Mouse (Mus musculus): Measurements from ENCODE around the gene Adcy4. TPM values are rescaled to one million over a fixed set of nuclear protein-coding genes. Genes with fewer than 3 reads are reported as not detected.

Adcy4 gene
- total and polyA plus RNA-seq, 3 experiments = 0.05 to 0.16 TPM; not detected in 1

DNA sequence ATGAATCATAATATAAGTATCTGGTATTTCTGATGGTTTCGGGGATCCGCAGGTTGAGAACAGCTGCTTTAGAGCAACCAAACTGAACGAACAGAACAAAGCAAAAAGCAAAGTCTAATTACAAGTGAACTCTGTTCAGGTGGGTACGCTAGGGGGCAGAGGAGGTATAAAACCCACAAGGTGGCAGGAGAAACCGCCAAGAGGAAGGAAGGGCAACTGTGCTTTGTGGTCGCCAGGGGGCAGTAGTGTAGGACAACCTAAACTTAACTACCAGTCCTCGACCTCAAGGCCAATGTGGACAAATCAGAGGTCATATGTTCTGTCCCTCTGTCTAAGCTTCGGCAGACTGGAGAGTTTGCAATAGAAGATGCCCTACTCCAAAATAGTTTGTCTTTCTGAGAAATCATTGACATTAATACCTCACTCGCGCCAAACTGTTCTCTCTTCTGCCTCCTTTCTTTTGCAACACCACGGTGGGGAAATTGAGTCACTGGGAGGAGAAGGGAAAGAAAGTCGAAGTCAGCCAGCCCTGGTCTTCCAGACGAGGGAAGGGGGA is 38.6 kb upstream of the Adcy4 start:
- Histone ChIP-seq H3K9me3 (replicated peaks) (no peaks in the 10 kb centered on the region), H3K4me1 (ENCODE audit: insufficient read depth, low read depth, low read length) (peaks cover 21% of the 10 kb centered on the region), H3K27me3 (ENCODE audit: insufficient read depth, low read length) (peaks cover 74% of the 10 kb centered on the region), H3K4me3 (ENCODE audit: low read depth, low read length) (peak overlapping the region; percentile 70; the same call in 1 of the 2 replicates), H3K36me3 (replicated peaks) (no peaks in the 10 kb centered on the region)
- DNase-seq (ENCODE audit: low spot score) = peak; percentile 56
- no peak; the same call in 1 of the 2 replicates for ATAC-seq (ENCODE audit: extremely low read depth, insufficient number of reproducible peaks, low FRiP score, poor library complexity, severe bottlenecking)
- TF ChIP-seq GATA1 (IDR thresholded peaks at IDR 0.05; ENCODE audit: borderline replicate concordance, low read length) (no peak), CTCF (IDR thresholded peaks at IDR 0.05; ENCODE audit: low read depth, low read length) (peak; percentile 87)

DNA sequence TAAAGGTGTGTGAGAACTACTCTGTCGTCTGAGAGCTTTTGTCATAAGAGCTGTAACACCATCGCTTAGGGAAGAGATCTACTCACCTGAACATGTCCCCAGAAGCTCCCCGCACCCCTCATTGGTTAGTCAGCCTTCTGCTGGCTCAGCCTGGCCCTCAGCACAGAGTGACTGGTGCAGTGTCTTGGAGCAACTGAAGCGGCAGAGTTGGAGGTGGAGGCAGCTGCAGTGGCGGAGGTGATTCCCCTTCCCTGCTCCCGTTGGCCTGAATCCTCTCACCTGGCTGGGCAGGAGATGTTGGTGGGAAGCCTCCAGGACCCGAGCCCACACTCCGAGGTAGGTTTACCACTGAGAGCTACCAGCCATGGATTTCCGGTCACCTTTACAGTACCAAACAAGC is 36.7 kb upstream of the Adcy4 start:
- H3K4me1 ChIP-seq (ENCODE audit: insufficient read depth, low read depth, low read length) = peaks cover 21% of the 10 kb centered on the region
- no peak for ATAC-seq (ENCODE audit: extremely low read depth, insufficient number of reproducible peaks, low FRiP score, poor library complexity, severe bottlenecking)
- no peaks in the 10 kb centered on the region for H3K36me3 ChIP-seq (replicated peaks)

DNA sequence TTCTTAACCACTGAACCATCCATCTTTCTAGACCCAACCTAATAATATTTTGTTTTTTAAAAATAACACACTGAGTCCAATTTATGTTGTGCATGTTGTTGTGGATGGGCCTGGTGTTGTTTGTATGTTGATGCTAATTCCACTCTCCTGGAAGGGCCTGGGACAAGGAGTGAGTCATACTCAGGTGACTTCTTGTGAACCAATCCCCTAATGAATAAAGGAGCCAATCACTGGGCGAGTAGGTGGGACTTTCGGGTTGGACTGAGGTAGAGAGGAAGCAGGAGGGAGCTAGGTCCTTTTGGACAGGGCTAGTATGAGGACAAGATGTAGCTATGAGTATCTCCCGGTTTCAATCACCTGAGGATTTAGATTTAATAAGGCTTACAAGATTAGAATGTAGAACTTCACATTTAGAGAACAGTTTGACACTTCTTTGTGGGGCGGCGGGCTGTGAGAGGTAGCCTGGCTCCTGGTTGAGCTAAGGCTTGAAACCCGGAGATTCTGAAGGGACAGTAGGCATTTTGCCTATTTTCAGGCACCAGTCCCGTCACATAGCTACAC is 36.0 kb upstream of the Adcy4 start:
- H3K36me3 ChIP-seq (replicated peaks) = no peaks in the 10 kb centered on the region
- H3K4me1 ChIP-seq (ENCODE audit: insufficient read depth, low read depth, low read length) = peaks cover 21% of the 10 kb centered on the region
- H3K27me3 ChIP-seq (ENCODE audit: insufficient read depth, low read length) = peaks cover 69% of the 10 kb centered on the region
- no peak overlapping the region for H3K4me3 ChIP-seq (ENCODE audit: low read depth, low read length)
- DNase-seq (ENCODE audit: low spot score) = no peak
- no peaks in the 10 kb centered on the region for H3K9me3 ChIP-seq (replicated peaks)
- no peak for ATAC-seq (ENCODE audit: extremely low read depth, insufficient number of reproducible peaks, low FRiP score, poor library complexity, severe bottlenecking)
- TF ChIP-seq GATA2 (IDR thresholded peaks at IDR 0.05; ENCODE audit: borderline replicate concordance, low read depth, low read length) (no peak), POLR2AphosphoS5 (IDR thresholded peaks at IDR 0.05; ENCODE audit: insufficient replicate concordance, low read depth, low read length) (no peak), GATA1 (IDR thresholded peaks at IDR 0.05; ENCODE audit: borderline replicate concordance, low read length) (no peak)

More for the DNA sequence above, 36.7 kb upstream of the Adcy4 start:
- peaks cover 71% of the 10 kb centered on the region for H3K27me3 ChIP-seq (ENCODE audit: insufficient read depth, low read length)
- no peak for DNase-seq (ENCODE audit: low spot score)
- no peak overlapping the region for H3K4me3 ChIP-seq (ENCODE audit: low read depth, low read length)
- H3K9me3 ChIP-seq (replicated peaks) = no peaks in the 10 kb centered on the region
- TF ChIP-seq GATA1 (IDR thresholded peaks at IDR 0.05; ENCODE audit: borderline replicate concordance, low read length) (no peak), POLR2AphosphoS5 (IDR thresholded peaks at IDR 0.05; ENCODE audit: insufficient replicate concordance, low read depth, low read length) (no peak), TAL1 (conservative IDR thresholded peaks at IDR 0.05; ENCODE audit: low read depth, low read length) (no peak)

DNA sequence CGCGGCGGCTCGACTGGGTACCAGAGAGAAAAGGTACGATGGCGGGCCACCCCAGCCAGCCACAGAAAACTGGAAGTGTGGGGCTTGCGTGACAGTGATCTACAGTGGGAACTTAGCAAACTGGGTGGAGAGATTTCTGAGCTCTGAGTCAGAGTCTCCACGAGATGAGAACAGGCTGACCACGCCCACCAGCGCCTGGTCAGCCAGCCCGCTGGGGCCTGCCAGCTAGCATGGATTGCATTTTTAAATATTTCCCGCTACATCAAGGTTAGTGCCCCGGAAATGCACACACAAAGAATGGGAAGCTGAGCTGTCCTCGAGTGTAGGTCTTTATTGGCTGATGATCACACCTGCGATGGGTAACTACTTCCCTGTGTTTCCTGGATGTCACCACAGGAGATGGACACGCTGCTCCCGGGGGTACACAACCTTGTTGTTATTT is 31.4 kb upstream of the Adcy4 start:
- Histone ChIP-seq H3K27me3 (ENCODE audit: insufficient read depth, low read length) (peaks cover 42% of the 10 kb centered on the region), H3K36me3 (replicated peaks) (no peaks in the 10 kb centered on the region), H3K9me3 (replicated peaks) (no peaks in the 10 kb centered on the region), H3K4me3 (ENCODE audit: low read depth, low read length) (no peak overlapping the region), H3K4me1 (ENCODE audit: insufficient read depth, low read depth, low read length) (no peaks in the 10 kb centered on the region)
- DNase-seq (ENCODE audit: low spot score) = no peak
- ATAC-seq (ENCODE audit: extremely low read depth, insufficient number of reproducible peaks, low FRiP score, poor library complexity, severe bottlenecking) = no peak
- TF ChIP-seq TAL1 (conservative IDR thresholded peaks at IDR 0.05; ENCODE audit: low read depth, low read length) (no peak), POLR2AphosphoS5 (IDR thresholded peaks at IDR 0.05; ENCODE audit: insufficient replicate concordance, low read depth, low read length) (no peak), GATA1 (IDR thresholded peaks at IDR 0.05; ENCODE audit: borderline replicate concordance, low read length) (no peak), CTCF (IDR thresholded peaks at IDR 0.05; ENCODE audit: low read depth, low read length) (no peak), GATA2 (IDR thresholded peaks at IDR 0.05; ENCODE audit: borderline replicate concordance, low read depth, low read length) (no peak)

DNA sequence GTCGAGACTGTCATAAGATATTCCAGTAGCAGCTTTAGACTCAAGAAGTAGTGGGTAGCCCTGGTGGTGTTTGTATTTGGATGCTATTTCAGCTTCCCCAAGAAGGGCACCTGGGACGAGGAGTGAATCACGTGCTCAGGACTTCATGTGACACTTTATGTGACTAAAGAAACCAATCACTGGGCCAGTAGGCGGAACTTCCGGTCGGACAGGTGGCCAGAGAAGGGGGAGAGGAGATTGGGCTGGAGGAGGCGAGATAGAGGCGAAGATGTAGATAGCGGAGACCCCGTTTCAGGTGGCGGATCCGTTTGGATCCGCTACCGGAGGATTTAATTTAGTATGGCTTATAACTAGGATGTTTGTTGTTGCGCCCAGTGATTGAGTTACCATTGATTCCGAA is 31.0 kb upstream of the Adcy4 start:
- Histone ChIP-seq H3K4me1 (ENCODE audit: insufficient read depth, low read depth, low read length) (no peaks in the 10 kb centered on the region), H3K9me3 (replicated peaks) (no peaks in the 10 kb centered on the region), H3K4me3 (ENCODE audit: low read depth, low read length) (no peak overlapping the region), H3K27me3 (ENCODE audit: insufficient read depth, low read length) (peaks cover 38% of the 10 kb centered on the region), H3K36me3 (replicated peaks) (no peaks in the 10 kb centered on the region)
- no peak for DNase-seq (ENCODE audit: low spot score)
- no peak for TF ChIP-seq GATA2 (IDR thresholded peaks at IDR 0.05; ENCODE audit: borderline replicate concordance, low read depth, low read length)
- TF ChIP-seq TAL1 (conservative IDR thresholded peaks at IDR 0.05; ENCODE audit: low read depth, low read length) = no peak
- TF ChIP-seq GATA1 (IDR thresholded peaks at IDR 0.05; ENCODE audit: borderline replicate concordance, low read length) = no peak
- no peak for TF ChIP-seq CTCF (IDR thresholded peaks at IDR 0.05; ENCODE audit: low read depth, low read length)
- TF ChIP-seq POLR2AphosphoS5 (IDR thresholded peaks at IDR 0.05; ENCODE audit: insufficient replicate concordance, low read depth, low read length) = no peak
- ATAC-seq (ENCODE audit: extremely low read depth, insufficient number of reproducible peaks, low FRiP score, poor library complexity, severe bottlenecking) = no peak

DNA sequence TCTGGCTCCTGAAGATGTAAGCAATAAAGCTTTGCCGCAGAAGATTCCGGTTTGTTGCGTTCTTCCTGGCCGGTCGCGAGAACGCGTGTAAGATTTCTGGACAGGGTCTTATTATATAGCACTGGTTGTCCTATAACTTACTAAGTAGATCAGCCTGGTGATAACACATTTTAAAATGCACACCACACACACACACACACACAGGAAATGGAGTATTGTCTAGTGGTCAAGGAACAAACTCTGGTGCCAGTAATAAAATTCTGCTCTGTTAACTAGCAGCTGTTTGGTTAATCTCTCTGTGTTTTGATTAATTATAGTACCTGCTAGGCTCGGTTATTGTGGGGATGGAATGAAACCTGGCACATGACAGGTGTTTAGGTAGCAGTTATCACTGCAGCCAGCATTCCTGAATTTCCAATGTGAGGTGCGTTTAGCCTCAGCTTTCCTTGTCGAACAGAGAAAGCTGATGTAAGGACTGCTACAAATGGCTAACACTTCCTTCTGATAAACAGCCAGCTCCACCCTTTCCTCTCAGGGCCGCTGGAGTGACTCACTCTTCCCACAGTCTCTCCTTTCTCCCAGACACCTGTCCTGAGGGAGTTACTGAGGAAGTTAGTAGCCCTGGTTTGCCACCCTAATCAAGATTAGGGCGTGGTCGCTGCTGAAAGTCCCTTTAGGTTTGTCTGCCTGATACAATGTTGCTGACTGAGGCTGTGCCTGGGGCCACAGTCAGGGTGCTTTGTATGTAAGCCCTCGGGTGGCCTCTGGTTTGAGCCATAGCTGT is 11.7 kb upstream of the Adcy4 start:
- no peak for TF ChIP-seq CTCF (IDR thresholded peaks at IDR 0.05; ENCODE audit: low read depth, low read length)
- TF ChIP-seq GATA1 (IDR thresholded peaks at IDR 0.05; ENCODE audit: borderline replicate concordance, low read length) = no peak
- TF ChIP-seq POLR2AphosphoS5 (IDR thresholded peaks at IDR 0.05; ENCODE audit: insufficient replicate concordance, low read depth, low read length) = no peak
- TF ChIP-seq GATA2 (IDR thresholded peaks at IDR 0.05; ENCODE audit: borderline replicate concordance, low read depth, low read length) = no peak
- TF ChIP-seq TAL1 (conservative IDR thresholded peaks at IDR 0.05; ENCODE audit: low read depth, low read length) = no peak
- H3K27me3 ChIP-seq (ENCODE audit: insufficient read depth, low read length) = peaks cover 9% of the 10 kb centered on the region; the same call in 1 of the 2 replicates
- H3K4me1 ChIP-seq (ENCODE audit: insufficient read depth, low read depth, low read length) = peaks cover 7% of the 10 kb centered on the region
- no peaks in the 10 kb centered on the region for H3K36me3 ChIP-seq (replicated peaks)
- H3K4me3 ChIP-seq (ENCODE audit: low read depth, low read length) = no peak overlapping the region
- H3K9me3 ChIP-seq (replicated peaks) = no peaks in the 10 kb centered on the region
- no peak for ATAC-seq (ENCODE audit: extremely low read depth, insufficient number of reproducible peaks, low FRiP score, poor library complexity, severe bottlenecking)
- no peak for DNase-seq (ENCODE audit: low spot score)
